Mouse (Mus musculus) G1E (cell line): ENCODE measurements around the gene Fbxo41. TPM values are rescaled to one million over a fixed set of nuclear protein-coding genes. Genes with fewer than 3 reads are reported as not detected.
"Not testable (repeated sequence)": the region's sequence is repeated elsewhere in the genome, so short reads cannot be mapped to it uniquely, and the experiment has no call there.

Source experiments
- ATAC-seq: 2 replicates; pipeline ENCODE4 v1.8.0; 2016; ENCODE audit warnings: mild to moderate bottlenecking; ENCODE audit not compliant: insufficient number of reproducible peaks, poor library complexity, low FRiP score, severe bottlenecking; ENCODE audit errors: extremely low read depth
- DNase-seq: peaks from one replicate; pipeline ENCODE4 v3.0.0; 2012; ENCODE audit warnings: low spot score
- H3K27me3 ChIP-seq: 2 replicates; pipeline ENCODE4 v1.6.1; 2012; ENCODE audit warnings: mild to moderate bottlenecking, low read length, inconsistent platforms; ENCODE audit not compliant: insufficient read depth
- H3K36me3 ChIP-seq: replicated peaks from 2 replicates; pipeline ENCODE3; 2012; ENCODE audit warnings: mild to moderate bottlenecking, inconsistent platforms
- H3K4me1 ChIP-seq: 2 replicates; pipeline ENCODE4 v1.6.1; 2012; ENCODE audit warnings: low read depth, low read length, inconsistent platforms, mixed read lengths; ENCODE audit not compliant: insufficient read depth
- H3K4me3 ChIP-seq: 2 replicates; pipeline ENCODE4 v1.5.1; 2012; ENCODE audit warnings: low read depth, mild to moderate bottlenecking, inconsistent platforms, low read length, moderate library complexity, mixed read lengths
- H3K9me3 ChIP-seq: replicated peaks from 2 replicates; pipeline ENCODE4 v1.6.1; 2012; ENCODE audit warnings: inconsistent platforms
- CTCF ChIP-seq: IDR thresholded peaks from 2 replicates; pipeline ENCODE4 v1.5.1; 2012; ENCODE audit warnings: low read depth, low read length, inconsistent platforms, mixed read lengths
- GATA1 ChIP-seq: IDR thresholded peaks from 2 replicates; pipeline ENCODE4 v1.6.1; 2012; ENCODE audit warnings: borderline replicate concordance, low read length, inconsistent platforms, mixed read lengths
- GATA2 ChIP-seq: IDR thresholded peaks from 2 replicates; pipeline ENCODE4 v1.6.1; 2012; ENCODE audit warnings: low read depth, low read length, inconsistent platforms, borderline replicate concordance
- POLR2AphosphoS5 ChIP-seq: IDR thresholded peaks from 2 replicates; pipeline ENCODE4 v1.6.1; 2012; ENCODE audit warnings: low read depth, low read length, inconsistent platforms; ENCODE audit not compliant: insufficient replicate concordance
- TAL1 ChIP-seq: conservative IDR thresholded peaks from 2 replicates; pipeline ENCODE4 v1.6.1; 2012; ENCODE audit warnings: low read depth, low read length, inconsistent platforms, mixed read lengths
- polyA plus RNA-seq: library from polyadenylated mRNA; stranded (reverse); fragments of >175 nt; gene quantifications from 2 replicates; pipeline ENCODE4 v1.2.3, GENCODE M21; 2012
- total RNA-seq, 2 experiments: library from RNA; stranded (forward) in 1 of 2; stranded (reverse) in 1 of 2; fragments of 200-1000 nt in 1 of 2; fragments of >200 nt in 1 of 2; fragmentation: Nextera tagmentation in 1 of 2; gene quantifications; 2 replicates each; pipeline ENCODE4 v1.2.3; 2014 to 2017

The Fbxo41 gene
- total and polyA plus RNA-seq, 3 experiments = 0.05 TPM; not detected in 2

- Histone ChIP-seq H3K4me1 (peaks cover 60% of the 10 kb centered on the region), H3K36me3 (peaks cover 64% of the 10 kb centered on the region), H3K27me3 (no peaks in the 10 kb centered on the region), H3K4me3 (peak overlapping the region; percentile 94), H3K9me3 (no peaks in the 10 kb centered on the region)
- DNase-seq = no peak
- ATAC-seq = no peak
- TF ChIP-seq POLR2AphosphoS5 = no peak
- TF ChIP-seq GATA1 = no peak
- TF ChIP-seq GATA2 = no peak
- TF ChIP-seq TAL1 = no peak
- TF ChIP-seq CTCF = no peak
Observed at GRCm38 (mm10) chr6:85452411-85452665, 50.5 kb downstream of the Fbxo41 start.

GRCm38 (mm10) chr6:85451664-85452410 is 51.0 kb downstream of the Fbxo41 start, which contains the start of gene Pradc1:
Gene Pradc1, minus strand, starts transcription at chr6:85451970.
- DNase-seq = peak; percentile 92
- TF ChIP-seq GATA1 (no peak), POLR2AphosphoS5 (no peak), GATA2 (no peak), CTCF (no peak), TAL1 (no peak)
- Histone ChIP-seq H3K9me3 (no peaks in the 10 kb centered on the region), H3K4me1 (peaks cover 58% of the 10 kb centered on the region), H3K4me3 (peak within 1 kb of the TSS; percentile 94), H3K36me3 (peaks cover 64% of the 10 kb centered on the region), H3K27me3 (no peaks in the 10 kb centered on the region)
- peak; percentile 79 for ATAC-seq

- ATAC-seq (peak; percentile 86), DNase-seq (peak; percentile 99)
- Histone ChIP-seq H3K9me3 (no peaks in the 10 kb centered on the region), H3K36me3 (peaks cover 64% of the 10 kb centered on the region), H3K4me1 (peaks cover 49% of the 10 kb centered on the region), H3K27me3 (no peaks in the 10 kb centered on the region), H3K4me3 (peak within 1 kb of the TSS; percentile 94)
- 0 out of 2 replicates have a peak, but pooled peaks have one; percentile 14 for TF ChIP-seq CTCF
- TF ChIP-seq TAL1 = no peak
Observed at GRCm38 (mm10) chr6:85450697-85451663, 51.8 kb downstream of the Fbxo41 start, which contains the start of gene Cct7. Gene Cct7, plus strand, starts transcription at chr6:85451514.

- peaks cover 44% of the 10 kb centered on the region for H3K4me1 ChIP-seq
- not testable (repeated sequence) for H3K27me3 ChIP-seq, ATAC-seq, DNase-seq, H3K9me3 ChIP-seq
- H3K36me3 ChIP-seq = peaks cover 67% of the 10 kb centered on the region
- H3K4me3 ChIP-seq = peak overlapping the region; percentile 94
Observed at GRCm38 (mm10) chr6:85450140-85450539, 52.7 kb downstream of the Fbxo41 start.

- ATAC-seq = no peak
- Histone ChIP-seq H3K36me3 (peaks cover 73% of the 10 kb centered on the region), H3K4me1 (peaks cover 22% of the 10 kb centered on the region), H3K27me3 (no peaks in the 10 kb centered on the region), H3K4me3 (no peak overlapping the region), H3K9me3 (no peaks in the 10 kb centered on the region)
- TF ChIP-seq POLR2AphosphoS5 (no peak), CTCF (no peak), GATA2 (no peak), TAL1 (no peak), GATA1 (no peak)
- no peak for DNase-seq
Observed at GRCm38 (mm10) chr6:85447351-85447750, 55.4 kb downstream of the Fbxo41 start.

GRCm38 (mm10) chr6:85445286-85445685 is 57.5 kb downstream of the Fbxo41 start:
- TF ChIP-seq CTCF (no peak), POLR2AphosphoS5 (no peak), TAL1 (no peak), GATA1 (no peak), GATA2 (no peak)
- no peak overlapping the region for H3K4me3 ChIP-seq
- H3K4me1 ChIP-seq = peaks cover 16% of the 10 kb centered on the region
- DNase-seq (no peak), ATAC-seq (no peak)
- no peaks in the 10 kb centered on the region for H3K27me3 ChIP-seq
- no peaks in the 10 kb centered on the region for H3K9me3 ChIP-seq
- H3K36me3 ChIP-seq = peaks cover 93% of the 10 kb centered on the region
